Mouse (Mus musculus) forebrain, embryonic 16.5 days (tissue): ENCODE measurements around the gene Inip. TPM values are rescaled to one million over a fixed set of nuclear protein-coding genes. Genes with fewer than 3 reads are reported as not detected.

Source experiments
- ATAC-seq: fragments of 200-750 bp; cut with Nextera tagmentation; 2 replicates; pipeline ENCODE4 v1.8.0; 2017; ENCODE audit warnings: mild to moderate bottlenecking, moderate library complexity
- H3K27ac ChIP-seq: fragments of 300-500 bp; sonication (generic); 2 replicates; pipeline ENCODE4 v1.5.1; 2014; ENCODE audit warnings: low read length, control low read depth
- H3K27me3 ChIP-seq: fragments of 300-500 bp; sonication (generic); replicated peaks from 2 replicates; pipeline ENCODE4 v1.6.1; 2014; ENCODE audit warnings: low read length; ENCODE audit not compliant: control insufficient read depth, insufficient read depth
- H3K36me3 ChIP-seq: fragments of 300-500 bp; sonication (generic); 2 replicates; pipeline ENCODE4 v1.6.1; 2014; ENCODE audit not compliant: control insufficient read depth, insufficient read depth
- H3K4me1 ChIP-seq: fragments of 300-500 bp; sonication (generic); replicated peaks from 2 replicates; pipeline ENCODE4 v1.6.1; 2014; ENCODE audit warnings: low read length; ENCODE audit not compliant: control insufficient read depth, insufficient read depth
- H3K4me2 ChIP-seq: fragments of 300-500 bp; sonication (generic); 2 replicates; pipeline ENCODE4 v1.6.1; 2014; ENCODE audit warnings: mild to moderate bottlenecking, low read length, control low read depth
- H3K4me3 ChIP-seq: fragments of 300-500 bp; sonication (generic); replicated peaks from 2 replicates; pipeline ENCODE4 v1.5.1; 2014; ENCODE audit warnings: mild to moderate bottlenecking, low read length, control low read depth
- H3K9ac ChIP-seq: fragments of 300-500 bp; sonication (generic); replicated peaks from 2 replicates; pipeline ENCODE4 v1.6.1; 2014; ENCODE audit warnings: low read depth, low read length, control low read depth
- H3K9me3 ChIP-seq: fragments of 300-500 bp; sonication (generic); 2 replicates; pipeline ENCODE4 v1.6.1; 2016; ENCODE audit warnings: low read length; ENCODE audit not compliant: control insufficient read depth
- WGBS: fragments of 180-500 bp; shearing (Covaris S2); extraction: QIAGEN DNeasy Blood & Tissue Kit; methylation state at CpG from one replicate; pipeline ENCODE4 v1.1.7; 2014; 5-methylcytosine and 5-hydroxymethylcytosine counted together
- polyA plus RNA-seq: library from polyadenylated mRNA; unstranded; fragments of >200 nt; fragmentation: Nextera tagmentation; extraction: Ambion mirVana; gene quantifications from 2 replicates; pipeline ENCODE4 v1.2.1, GENCODE M21; 2015

Inip gene
- polyA plus RNA-seq, 1 experiment from 2014 or later, result 73.6 TPM

- no peaks in the 10 kb centered on the region for H3K9me3 ChIP-seq
- H3K4me1 ChIP-seq, result peaks cover 6% of the 10 kb centered on the region
- no peak overlapping the region for H3K4me3 ChIP-seq
- 81% methylated on average over 5 of the region's 5 CpGs for WGBS
- ATAC-seq, result no peak
- H3K4me2 ChIP-seq, result no peak overlapping the region
- no peak overlapping the region for H3K9ac ChIP-seq
- no peak overlapping the region for H3K27ac ChIP-seq
- H3K27me3 ChIP-seq, result no peaks in the 10 kb centered on the region
- no peaks in the 10 kb centered on the region for H3K36me3 ChIP-seq
These were observed 25.0 kb upstream of the Inip start for GRCm38 (mm10) chr4:59826381-59826780.

DNA sequence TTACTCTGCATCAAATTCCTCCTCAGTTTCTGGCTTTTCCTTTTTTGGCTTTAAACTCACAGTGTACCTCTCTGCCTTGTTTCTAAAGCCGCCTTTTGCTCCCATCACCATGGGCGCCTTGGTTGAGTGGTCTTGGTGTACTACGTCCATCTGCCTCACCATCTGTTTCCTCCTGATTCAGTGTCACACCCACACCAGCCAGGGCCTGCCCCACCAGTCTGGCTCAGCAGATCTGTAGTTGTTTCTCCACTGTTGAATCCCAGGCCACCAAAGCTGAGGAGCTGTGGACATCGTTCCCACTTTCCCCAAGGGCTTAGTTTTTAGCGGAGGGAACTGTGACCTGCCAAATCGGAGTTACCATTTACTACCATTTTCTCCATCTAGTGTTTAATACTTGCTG lies 24.2 kb upstream of the Inip start:
- H3K27ac ChIP-seq, result no peak overlapping the region
- H3K4me1 ChIP-seq, result peaks cover 6% of the 10 kb centered on the region
- no peak overlapping the region for H3K4me3 ChIP-seq
- no peaks in the 10 kb centered on the region for H3K27me3 ChIP-seq
- H3K4me2 ChIP-seq, result no peak overlapping the region
- ATAC-seq, result 0 out of 2 replicates have a peak, but pooled peaks have one; percentile 26
- no peaks in the 10 kb centered on the region for H3K36me3 ChIP-seq
- WGBS, result 70% methylated on average over 6 of the region's 6 CpGs
- H3K9me3 ChIP-seq, result no peaks in the 10 kb centered on the region
- H3K9ac ChIP-seq, result no peak overlapping the region

DNA sequence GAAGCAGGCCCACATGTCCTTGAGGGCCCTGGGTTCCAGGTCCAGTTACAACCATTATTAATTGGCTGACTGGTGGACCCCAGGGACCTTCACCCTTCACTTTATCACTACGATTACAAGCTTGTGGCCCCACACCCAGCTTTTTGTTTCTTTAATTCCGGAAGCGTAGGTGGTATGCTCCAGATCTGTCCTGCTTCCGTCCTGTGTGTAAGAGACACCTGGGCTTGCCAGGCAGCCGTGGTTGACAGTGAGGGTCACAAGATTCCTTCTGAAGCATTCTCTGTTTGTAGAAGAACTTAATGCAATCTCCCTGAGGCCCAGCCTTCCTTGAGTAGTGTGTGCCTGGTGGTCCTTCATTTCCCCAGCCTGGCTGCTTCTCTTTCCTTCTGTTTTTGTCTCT lies 23.5 kb upstream of the Inip start:
- peaks cover 6% of the 10 kb centered on the region for H3K4me1 ChIP-seq
- no peak overlapping the region for H3K27ac ChIP-seq
- H3K27me3 ChIP-seq, result no peaks in the 10 kb centered on the region
- no peak overlapping the region for H3K4me3 ChIP-seq
- no peak for ATAC-seq
- no peak overlapping the region for H3K9ac ChIP-seq
- H3K9me3 ChIP-seq, result no peaks in the 10 kb centered on the region
- H3K4me2 ChIP-seq, result no peak overlapping the region
- no peaks in the 10 kb centered on the region for H3K36me3 ChIP-seq
- WGBS, result 98% methylated on average over 5 of the region's 5 CpGs

- H3K4me3 ChIP-seq, result no peak overlapping the region
- no peak overlapping the region for H3K9ac ChIP-seq
- H3K9me3 ChIP-seq, result no peaks in the 10 kb centered on the region
- no peaks in the 10 kb centered on the region for H3K36me3 ChIP-seq
- WGBS, result 59% methylated on average over 7 of the region's 7 CpGs
- peaks cover 19% of the 10 kb centered on the region for H3K4me1 ChIP-seq
- no peak overlapping the region for H3K4me2 ChIP-seq
- no peaks in the 10 kb centered on the region for H3K27me3 ChIP-seq
- 0 out of 2 replicates have a peak, but pooled peaks have one; percentile 26 for ATAC-seq
- no peak overlapping the region for H3K27ac ChIP-seq
These were observed 22.1 kb upstream of the Inip start for GRCm38 (mm10) chr4:59823470-59823869.

DNA sequence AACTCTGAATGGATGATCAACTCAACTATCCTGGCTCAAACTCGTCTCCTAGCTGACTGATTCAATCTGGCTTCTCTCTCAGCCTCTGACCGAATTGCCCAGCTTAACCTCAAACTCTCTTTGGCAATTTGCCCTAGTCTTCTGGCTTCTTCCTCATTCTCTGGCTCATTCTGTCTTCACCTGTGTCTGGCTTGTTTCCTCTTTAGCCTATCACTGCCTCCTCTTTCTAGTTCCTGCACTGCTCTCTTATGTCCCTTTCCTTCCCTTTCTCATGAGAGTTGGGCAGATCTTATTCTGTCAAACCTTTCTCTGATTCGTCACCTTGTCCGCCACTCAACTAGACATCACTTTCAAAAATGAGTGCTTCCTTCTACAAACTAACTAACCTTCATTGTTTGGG lies 20.7 kb upstream of the Inip start:
- ATAC-seq, result no peak
- H3K36me3 ChIP-seq, result no peaks in the 10 kb centered on the region
- H3K27ac ChIP-seq, result no peak overlapping the region
- peaks cover 20% of the 10 kb centered on the region for H3K4me1 ChIP-seq
- WGBS, result 80% methylated on average over 4 of the region's 4 CpGs
- H3K9ac ChIP-seq, result no peak overlapping the region
- H3K4me3 ChIP-seq, result no peak overlapping the region
- H3K4me2 ChIP-seq, result no peak overlapping the region
- H3K27me3 ChIP-seq, result no peaks in the 10 kb centered on the region
- H3K9me3 ChIP-seq, result no peaks in the 10 kb centered on the region

GRCm38 (mm10) chr4:59821516-59821915 lies 20.1 kb upstream of the Inip start:
- Histone ChIP-seq H3K4me2 (no peak overlapping the region), H3K9ac (no peak overlapping the region), H3K27ac (no peak overlapping the region), H3K4me3 (no peak overlapping the region), H3K4me1 (peaks cover 20% of the 10 kb centered on the region), H3K9me3 (no peaks in the 10 kb centered on the region), H3K27me3 (no peaks in the 10 kb centered on the region), H3K36me3 (no peaks in the 10 kb centered on the region)
- ATAC-seq, result no peak
- 96% methylated on average over 1 of the region's 1 CpGs for WGBS

DNA sequence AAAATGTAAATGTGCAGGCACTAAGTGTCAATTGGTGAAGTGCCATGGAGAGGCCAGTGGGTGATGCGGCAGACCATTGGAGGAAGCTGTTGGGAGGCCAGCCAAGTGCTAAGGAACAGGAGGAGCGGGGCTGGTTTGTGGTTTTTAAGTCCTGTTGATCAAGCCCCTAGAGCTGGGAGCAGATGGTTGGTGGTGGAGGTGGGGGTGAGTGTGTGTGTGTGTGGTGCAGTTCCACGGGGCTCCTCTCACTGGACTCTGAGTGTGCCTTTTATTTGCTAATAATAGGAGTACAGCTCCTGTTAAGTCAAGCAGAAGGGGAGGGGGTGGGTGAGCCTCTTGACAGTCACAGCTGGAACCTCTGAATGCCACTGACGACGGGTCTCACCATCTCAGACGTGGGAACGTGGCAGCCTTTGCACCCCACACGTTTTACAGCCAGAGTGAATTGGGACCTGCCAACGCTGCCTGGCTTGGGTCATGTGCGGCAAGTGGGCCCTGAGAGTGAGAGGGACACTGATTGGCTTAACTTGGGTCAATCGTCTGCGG lies 18.2 kb upstream of the Inip start:
- ATAC-seq, result peak; percentile 86
- no peaks in the 10 kb centered on the region for H3K36me3 ChIP-seq
- H3K27ac ChIP-seq, result 0 out of 2 replicates have a peak overlapping the region, but pooled peaks have one; percentile 25
- no peak overlapping the region for H3K9ac ChIP-seq
- H3K4me2 ChIP-seq, result 0 out of 2 replicates have a peak overlapping the region, but pooled peaks have one; percentile 8
- H3K27me3 ChIP-seq, result no peaks in the 10 kb centered on the region
- no peak overlapping the region for H3K4me3 ChIP-seq
- 3% methylated on average over 12 of the region's 12 CpGs for WGBS
- H3K9me3 ChIP-seq, result no peaks in the 10 kb centered on the region
- H3K4me1 ChIP-seq, result peaks cover 20% of the 10 kb centered on the region

- no peaks in the 10 kb centered on the region for H3K27me3 ChIP-seq
- H3K9me3 ChIP-seq, result no peaks in the 10 kb centered on the region
- 7% methylated on average over 7 of the region's 7 CpGs for WGBS
- H3K9ac ChIP-seq, result no peak overlapping the region
- H3K4me3 ChIP-seq, result no peak overlapping the region
- no peaks in the 10 kb centered on the region for H3K36me3 ChIP-seq
- H3K4me2 ChIP-seq, result 0 out of 2 replicates have a peak overlapping the region, but pooled peaks have one; percentile 8
- peaks cover 20% of the 10 kb centered on the region for H3K4me1 ChIP-seq
- ATAC-seq, result peak; percentile 67
- H3K27ac ChIP-seq, result peak overlapping the region; percentile 56; the same call in 1 of the 2 replicates
These were observed 17.7 kb upstream of the Inip start for GRCm38 (mm10) chr4:59819054-59819472.

GRCm38 (mm10) chr4:59818498-59818897 lies 17.1 kb upstream of the Inip start:
- Histone ChIP-seq H3K36me3 (no peaks in the 10 kb centered on the region), H3K9ac (no peak overlapping the region), H3K4me1 (peaks cover 17% of the 10 kb centered on the region), H3K27ac (peak overlapping the region; percentile 56), H3K27me3 (no peaks in the 10 kb centered on the region), H3K4me3 (no peak overlapping the region), H3K4me2 (no peak overlapping the region), H3K9me3 (no peaks in the 10 kb centered on the region)
- ATAC-seq, result no peak
- WGBS, result 48% methylated on average over 10 of the region's 10 CpGs

DNA sequence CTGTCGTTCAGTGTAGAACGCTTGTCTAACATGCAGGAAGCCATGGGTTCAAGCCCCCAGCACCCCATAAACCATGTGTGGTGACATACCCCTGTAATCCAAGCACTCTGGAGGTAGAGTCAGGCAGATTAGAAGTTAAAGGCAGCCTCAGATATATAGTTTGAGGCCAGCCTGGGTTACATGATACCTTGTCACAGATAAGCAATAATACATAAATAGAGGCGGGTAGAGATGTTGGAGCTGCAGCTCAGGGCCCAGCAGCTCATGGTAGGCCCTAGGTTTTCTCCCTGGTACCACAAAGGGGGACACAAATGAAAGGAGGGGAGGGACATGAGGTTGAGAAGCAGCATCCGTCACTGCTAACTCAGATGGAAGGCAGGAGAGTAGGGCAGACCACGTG lies 16.4 kb upstream of the Inip start:
- no peak overlapping the region for H3K4me2 ChIP-seq
- no peaks in the 10 kb centered on the region for H3K9me3 ChIP-seq
- no peak overlapping the region for H3K27ac ChIP-seq
- H3K4me1 ChIP-seq, result peaks cover 14% of the 10 kb centered on the region
- 78% methylated on average over 5 of the region's 5 CpGs for WGBS
- H3K27me3 ChIP-seq, result no peaks in the 10 kb centered on the region
- ATAC-seq, result no peak
- no peaks in the 10 kb centered on the region for H3K36me3 ChIP-seq
- H3K9ac ChIP-seq, result no peak overlapping the region
- no peak overlapping the region for H3K4me3 ChIP-seq
